Mouse (Mus musculus) embryonic facial prominence, embryonic 11.5 days (tissue): ENCODE results near the gene Tmem43. TPM values are rescaled to one million over a fixed set of nuclear protein-coding genes. Genes with fewer than 3 reads are reported as not detected.

Experiments used
- ATAC-seq: fragments of 200-750 bp; cut with Nextera tagmentation; replicated peaks from 2 replicates; pipeline ENCODE4 v1.8.0; 2017; ENCODE audit warnings: low read depth; ENCODE audit not compliant: insufficient number of reproducible peaks, low FRiP score, low TSS enrichment
- DNase-seq: peaks from one replicate; pipeline ENCODE4 v3.0.0-alpha.2; 2015; ENCODE audit warnings: low spot score
- H3K27ac ChIP-seq: fragments of 300-500 bp; sonication (generic); replicated peaks from 2 replicates; pipeline ENCODE4 v1.5.1; 2014; ENCODE audit warnings: mild to moderate bottlenecking, low read depth, low read length, control low read depth
- H3K27me3 ChIP-seq: fragments of 300-500 bp; sonication (generic); 2 replicates; pipeline ENCODE4 v1.6.1; 2014; ENCODE audit warnings: mild to moderate bottlenecking, low read length, moderate library complexity, mixed read lengths; ENCODE audit not compliant: control insufficient read depth, insufficient read depth
- H3K36me3 ChIP-seq: fragments of 300-500 bp; sonication (generic); replicated peaks from 2 replicates; pipeline ENCODE4 v1.6.1; 2014; ENCODE audit warnings: low read depth, mild to moderate bottlenecking, low read length, moderate library complexity, mixed read lengths; ENCODE audit not compliant: control insufficient read depth, insufficient read depth
- H3K4me1 ChIP-seq: fragments of 300-500 bp; sonication (generic); 2 replicates; pipeline ENCODE4 v1.6.1; 2014; ENCODE audit warnings: low read length, mixed read lengths; ENCODE audit not compliant: control insufficient read depth, insufficient read depth
- H3K4me2 ChIP-seq: fragments of 300-500 bp; sonication (generic); 2 replicates; pipeline ENCODE4 v1.6.1; 2014; ENCODE audit warnings: low read depth, mild to moderate bottlenecking, control low read depth, low read length, moderate library complexity
- H3K4me3 ChIP-seq: fragments of 300-500 bp; sonication (generic); 2 replicates; pipeline ENCODE4 v1.5.1; 2014; ENCODE audit warnings: low read depth, low read length, control low read depth
- H3K9ac ChIP-seq: fragments of 300-500 bp; sonication (generic); replicated peaks from 2 replicates; pipeline ENCODE4 v1.6.1; 2014; ENCODE audit warnings: mild to moderate bottlenecking, control low read depth, low read length
- H3K9me3 ChIP-seq: fragments of 300-500 bp; sonication (generic); replicated peaks from 2 replicates; pipeline ENCODE4 v1.6.1; 2016; ENCODE audit warnings: mild to moderate bottlenecking, low read length, inconsistent platforms, mixed read lengths; ENCODE audit not compliant: control insufficient read depth
- WGBS: fragments of 180-500 bp; shearing (Covaris S2); extraction: QIAGEN DNeasy Blood & Tissue Kit; methylation state at CpG from one replicate; pipeline ENCODE4 v1.1.7; 2014; 5-methylcytosine and 5-hydroxymethylcytosine counted together
- polyA plus RNA-seq: library from polyadenylated mRNA; unstranded; fragments of >200 nt; fragmentation: Nextera tagmentation; extraction: Ambion mirVana; gene quantifications from 2 replicates; pipeline ENCODE4 v1.2.1, GENCODE M21; 2014

Tmem43 gene
- polyA plus RNA-seq, 1 experiment from 2014 or later: 63.8 TPM

DNA sequence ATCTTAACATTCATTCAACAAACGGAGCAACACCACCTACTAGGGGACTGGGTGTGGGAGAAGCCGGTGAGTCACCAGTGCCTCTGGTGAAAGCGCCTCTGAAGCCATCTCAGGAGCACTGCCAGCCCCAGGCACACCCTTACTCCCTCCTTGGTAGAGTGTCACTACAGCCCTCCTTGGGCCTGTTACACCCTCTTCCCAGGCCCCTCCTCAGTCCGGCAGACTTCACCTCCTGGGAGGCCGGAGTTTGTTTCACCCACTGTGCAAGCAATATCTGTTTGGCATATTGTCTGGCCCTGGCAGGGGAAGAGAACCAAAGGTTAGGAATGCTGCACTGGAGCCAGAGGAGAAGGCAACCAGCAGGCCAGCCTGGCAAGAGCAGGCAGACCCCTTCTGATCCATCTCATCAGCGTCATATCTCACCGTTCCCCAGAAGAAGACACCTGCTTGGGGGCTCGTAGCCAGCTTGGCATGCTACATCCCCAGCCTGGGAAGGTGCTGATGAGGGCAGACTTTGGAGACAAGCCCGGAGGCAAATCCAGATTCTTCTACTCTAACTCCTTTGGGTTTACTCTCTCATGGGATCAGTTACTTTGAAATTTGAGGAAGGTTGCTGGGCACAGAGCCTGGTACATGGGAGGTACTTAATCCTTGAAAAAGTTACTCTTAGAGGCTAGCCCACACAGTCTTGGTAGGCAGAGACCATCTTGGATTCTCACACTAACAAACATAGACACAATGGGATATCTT, 1.1 kb downstream of the Tmem43 start:
- no peak overlapping the region for H3K27ac ChIP-seq
- H3K36me3 ChIP-seq: no peaks in the 10 kb centered on the region; the same call in 1 of the 2 replicates
- H3K4me2 ChIP-seq: peak overlapping the region; percentile 70
- H3K4me1 ChIP-seq: no peaks in the 10 kb centered on the region
- no peaks in the 10 kb centered on the region for H3K9me3 ChIP-seq
- DNase-seq (no peak), ATAC-seq (no peak)
- no peaks in the 10 kb centered on the region for H3K27me3 ChIP-seq
- 57% methylated on average over 9 of the region's 9 CpGs for WGBS
- H3K4me3 ChIP-seq: peak overlapping the region; percentile 78
- peak overlapping the region; percentile 83 for H3K9ac ChIP-seq

GRCm38 (mm10) chr6:91476541-91476940, 3.0 kb downstream of the Tmem43 start:
- Histone ChIP-seq H3K4me1 (no peaks in the 10 kb centered on the region), H3K27me3 (no peaks in the 10 kb centered on the region), H3K9me3 (no peaks in the 10 kb centered on the region), H3K27ac (no peak overlapping the region), H3K4me3 (no peak overlapping the region), H3K9ac (no peak overlapping the region), H3K4me2 (no peak overlapping the region), H3K36me3 (peaks cover 6% of the 10 kb centered on the region)
- ATAC-seq (no peak), DNase-seq (no peak)
- WGBS: 91% methylated on average over 2 of the region's 2 CpGs

GRCm38 (mm10) chr6:91483371-91483770, 9.9 kb downstream of the Tmem43 start:
- 95% methylated on average over 2 of the region's 2 CpGs for WGBS
- Histone ChIP-seq H3K4me3 (no peak overlapping the region), H3K27ac (no peak overlapping the region), H3K36me3 (peaks cover 25% of the 10 kb centered on the region), H3K4me1 (no peaks in the 10 kb centered on the region), H3K4me2 (no peak overlapping the region), H3K9ac (no peak overlapping the region), H3K27me3 (no peaks in the 10 kb centered on the region), H3K9me3 (no peaks in the 10 kb centered on the region)
- ATAC-seq: no peak
- no peak for DNase-seq

DNA sequence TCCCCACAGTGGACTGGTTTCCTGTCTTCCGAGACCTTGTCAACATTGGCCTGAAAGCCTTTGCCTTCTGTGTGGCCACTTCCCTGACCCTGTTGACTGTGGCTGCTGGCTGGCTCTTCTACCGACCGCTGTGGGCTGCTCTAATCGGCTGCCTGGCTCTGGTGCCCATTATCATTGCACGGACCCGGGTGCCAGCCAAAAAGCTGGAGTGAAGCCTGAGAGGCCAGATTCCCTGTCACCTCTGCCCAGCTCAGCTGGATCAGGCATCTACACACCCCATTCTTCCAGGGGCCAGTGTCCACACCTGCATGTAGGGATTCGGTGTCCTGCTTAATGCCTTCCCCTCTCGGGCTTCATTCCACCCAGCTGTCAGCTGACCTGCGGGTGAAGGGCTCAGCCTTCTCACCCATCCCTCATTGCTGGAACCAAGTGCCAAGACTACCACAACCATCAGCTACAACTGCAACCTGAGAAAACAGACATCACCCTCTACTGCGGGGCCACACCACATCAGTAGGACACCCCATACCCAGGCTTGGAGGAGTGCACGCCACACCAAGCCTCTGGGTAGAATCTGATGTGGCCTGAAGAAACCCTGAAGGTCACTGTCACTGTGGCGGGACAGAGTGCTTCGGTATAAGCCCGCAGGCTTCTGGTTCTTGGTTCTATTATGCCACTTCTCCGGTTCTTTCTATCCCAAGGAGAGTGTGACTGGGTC, 13.4 kb downstream of the Tmem43 start:
- Histone ChIP-seq H3K9ac (no peak overlapping the region), H3K27ac (no peak overlapping the region), H3K9me3 (no peaks in the 10 kb centered on the region), H3K36me3 (peaks cover 18% of the 10 kb centered on the region), H3K4me3 (no peak overlapping the region), H3K27me3 (no peaks in the 10 kb centered on the region), H3K4me2 (no peak overlapping the region), H3K4me1 (no peaks in the 10 kb centered on the region)
- DNase-seq (no peak), ATAC-seq (no peak)
- 92% methylated on average over 15 of the region's 15 CpGs for WGBS

DNA sequence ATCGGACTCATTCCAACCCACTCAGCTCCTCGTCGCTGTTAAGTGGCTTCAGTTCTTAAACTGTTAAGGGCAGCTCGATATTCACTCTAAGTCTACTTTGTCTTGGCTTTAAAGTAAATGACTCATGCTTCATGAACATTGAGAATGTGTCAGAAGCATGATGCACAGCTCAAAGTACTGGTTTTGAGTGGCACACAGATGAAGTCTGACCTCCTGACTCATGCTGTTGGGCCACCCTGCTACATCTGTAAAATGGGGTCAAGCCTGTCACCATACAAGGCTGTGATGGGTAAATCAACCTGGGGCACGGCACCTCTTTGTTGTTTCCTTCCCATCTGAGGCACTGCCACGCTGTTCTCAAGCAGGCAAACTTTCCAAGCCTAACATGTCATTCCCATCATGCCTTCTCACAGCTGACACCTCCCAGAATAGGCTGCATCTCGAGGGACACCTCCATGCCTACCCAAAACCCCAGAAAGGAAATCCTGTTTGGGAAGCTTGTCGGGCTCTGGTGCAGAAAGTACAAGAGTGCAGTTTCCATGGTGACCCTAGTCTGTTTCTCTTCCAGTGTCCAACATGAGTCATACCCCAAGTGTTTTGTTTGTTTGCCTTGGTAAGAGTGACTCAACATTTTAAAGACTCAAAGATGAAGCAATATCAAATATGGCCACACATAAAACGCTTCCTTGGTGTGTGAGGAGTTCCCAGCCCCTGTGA, 15.2 kb downstream of the Tmem43 start:
- no peak for ATAC-seq
- H3K4me3 ChIP-seq: no peak overlapping the region
- H3K27me3 ChIP-seq: no peaks in the 10 kb centered on the region
- no peak overlapping the region for H3K9ac ChIP-seq
- peak; percentile 5 for DNase-seq
- 82% methylated on average over 9 of the region's 9 CpGs for WGBS
- peaks cover 16% of the 10 kb centered on the region for H3K36me3 ChIP-seq
- H3K4me1 ChIP-seq: no peaks in the 10 kb centered on the region
- H3K4me2 ChIP-seq: no peak overlapping the region
- H3K27ac ChIP-seq: no peak overlapping the region
- H3K9me3 ChIP-seq: no peaks in the 10 kb centered on the region

GRCm38 (mm10) chr6:91489872-91490271, 16.4 kb downstream of the Tmem43 start:
- no peak overlapping the region for H3K27ac ChIP-seq
- H3K4me2 ChIP-seq: no peak overlapping the region
- H3K9ac ChIP-seq: no peak overlapping the region
- H3K4me3 ChIP-seq: no peak overlapping the region
- DNase-seq: no peak
- peaks cover 9% of the 10 kb centered on the region for H3K36me3 ChIP-seq
- WGBS: 87% methylated on average over 10 of the region's 10 CpGs
- no peaks in the 10 kb centered on the region for H3K27me3 ChIP-seq
- no peaks in the 10 kb centered on the region for H3K4me1 ChIP-seq
- no peaks in the 10 kb centered on the region for H3K9me3 ChIP-seq
- no peak for ATAC-seq

- Histone ChIP-seq H3K36me3 (peaks cover 6% of the 10 kb centered on the region), H3K9ac (no peak overlapping the region), H3K4me1 (no peaks in the 10 kb centered on the region), H3K27me3 (no peaks in the 10 kb centered on the region), H3K4me2 (no peak overlapping the region), H3K9me3 (no peaks in the 10 kb centered on the region), H3K27ac (no peak overlapping the region), H3K4me3 (no peak overlapping the region)
- 68% methylated on average over 6 of the region's 6 CpGs for WGBS
- ATAC-seq (no peak), DNase-seq (no peak)
Observed at GRCm38 (mm10) chr6:91491004-91491403, 17.5 kb downstream of the Tmem43 start.

DNA sequence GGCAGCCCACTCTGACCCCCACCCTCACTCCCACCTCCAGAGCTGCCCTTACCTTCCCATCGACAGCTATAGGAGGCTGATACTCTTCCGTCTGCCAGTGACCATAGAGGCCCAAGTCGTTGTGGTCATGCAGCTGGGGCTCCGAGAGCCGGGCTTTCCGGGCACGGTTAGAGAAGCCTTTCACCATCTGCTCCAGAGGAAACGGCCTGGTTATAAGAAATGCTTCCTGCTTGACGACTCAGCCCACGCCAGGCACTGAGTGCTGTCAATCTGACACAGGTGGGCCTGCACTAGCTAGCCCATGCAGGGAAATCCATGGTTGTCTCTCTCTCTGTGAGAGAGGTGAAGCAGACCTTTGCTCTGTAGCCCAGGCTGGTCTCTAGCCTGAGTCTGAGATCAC, 19.6 kb downstream of the Tmem43 start:
- no peak overlapping the region for H3K27ac ChIP-seq
- no peaks in the 10 kb centered on the region for H3K9me3 ChIP-seq
- no peak overlapping the region for H3K9ac ChIP-seq
- H3K36me3 ChIP-seq: no peaks in the 10 kb centered on the region; the same call in none of the 2 replicates
- no peak overlapping the region for H3K4me2 ChIP-seq
- ATAC-seq (no peak), DNase-seq (no peak)
- no peak overlapping the region for H3K4me3 ChIP-seq
- H3K27me3 ChIP-seq: no peaks in the 10 kb centered on the region
- WGBS: 90% methylated on average over 10 of the region's 10 CpGs
- no peaks in the 10 kb centered on the region for H3K4me1 ChIP-seq
